ENCODE assay signal across 10 mouse cellular contexts in the genomic region with DNA sequence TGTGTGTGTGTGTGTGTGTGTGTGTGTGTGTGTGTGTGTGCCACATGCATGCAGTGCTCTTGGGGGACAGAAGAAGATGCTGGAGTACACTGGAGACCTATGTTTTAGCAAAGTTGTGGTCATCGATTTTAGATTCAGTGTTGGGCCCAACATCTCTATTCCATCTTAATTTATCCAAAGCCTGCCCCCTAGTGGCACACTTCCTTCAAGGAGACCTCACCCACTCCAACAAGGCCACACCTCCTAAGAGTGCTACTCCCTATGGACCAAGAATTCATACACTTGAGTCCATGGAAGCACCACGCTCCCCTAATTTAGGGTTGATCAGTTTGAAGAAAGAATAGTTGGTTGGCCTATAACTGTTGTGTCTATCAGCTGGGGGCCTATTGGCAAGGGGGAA. TPM values are rescaled to one million over a fixed set of nuclear protein-coding genes. Genes with fewer than 3 reads are reported as not detected.
A peak's percentile ranks its signal among the peaks of the same experiment; 100 is the strongest.
DNase-seq lines count a peak whose midpoint lies in the region; ATAC-seq lines count a peak whose summit lies in the region.
"Had no signal": no experiment of that assay in that cellular context is flagged by ENCODE, and none has a peak within 500 bp of the region (broad histone marks: within the 10 kb centered on the region; RNA-seq: fewer than 3 reads in every experiment).

No protein-coding gene starts in this region.

- peak; percentile 38 for DNase-seq in left cerebral cortex, postnatal 4 days
- DNase-seq in left cerebral cortex, adult 18-20 months (ENCODE audit: low spot score in 2 of 2), result no peak
- peak; percentile 65 for DNase-seq in MEL-GATA-1-ER (ENCODE audit: extremely low read depth, low read depth)
- DNase-seq in c-Kit-negative CD71-positive TER-119-positive erythroid progenitor cells, embryonic 14.5 days (ENCODE audit: low read depth, low spot score), result peak; percentile 60
- DNase-seq in natural killer cell, adult 2 months (ENCODE audit: low spot score in 2 of 2), result peak; percentile 49 to 69
- no peak for DNase-seq in urinary bladder, adult 18-20 months (ENCODE audit: low spot score in 2 of 2)

- no peak for ATAC-seq in activated CD4-positive, CD25-positive, alpha-beta regulatory T cell, adult 4 months

- intact Hi-C loops in left cerebral cortex, postnatal 4 days (cut with DNase I), result no loop called here

RNA-seq across cellular contexts. Expression of a gene that starts 4.6 kb away (rescaled TPM):
- total RNA-seq in left cerebral cortex, postnatal 4 days (2021), result not detected
- not detected for total RNA-seq in left cerebral cortex, adult 18-20 months (2021)
- polyA plus RNA-seq in activated CD4-positive, CD25-positive, alpha-beta regulatory T cell, adult 4 months (2017; shearing (Covaris generic)), result not detected
- polyA plus RNA-seq: erythroblast, embryonic 14.5 days; liver, embryonic 16.5 days; stomach, embryonic 15.5 days had no signal

RNA-seq across cellular contexts. Expression of a gene that starts 12.2 kb away (rescaled TPM):
- total RNA-seq in left cerebral cortex, postnatal 4 days (2021), result not detected
- not detected for total RNA-seq in left cerebral cortex, adult 18-20 months (2021)
- polyA plus RNA-seq in activated CD4-positive, CD25-positive, alpha-beta regulatory T cell, adult 4 months (2017; shearing (Covaris generic)), result not detected
- polyA plus RNA-seq: erythroblast, embryonic 14.5 days had no signal

RNA-seq across cellular contexts. Expression of a gene that starts 19.7 kb away (rescaled TPM):
- not detected for total RNA-seq in left cerebral cortex, postnatal 4 days (2021)
- not detected for total RNA-seq in left cerebral cortex, adult 18-20 months (2021)
- polyA plus RNA-seq in activated CD4-positive, CD25-positive, alpha-beta regulatory T cell, adult 4 months (2017; shearing (Covaris generic)), result not detected
- polyA plus RNA-seq: erythroblast, embryonic 14.5 days; liver, embryonic 16.5 days; stomach, embryonic 15.5 days had no signal

RNA-seq across cellular contexts. Expression of a gene that starts 21.3 kb away (rescaled TPM):
- total RNA-seq in left cerebral cortex, postnatal 4 days (2021), result 10 to 100 TPM; 10.3 to 11.0 TPM
- 10 to 100 TPM; 16.5 to 18.1 TPM for total RNA-seq in left cerebral cortex, adult 18-20 months (2021)
- 10 to 100 TPM; 11.7 to 15.5 TPM for polyA plus RNA-seq in activated CD4-positive, CD25-positive, alpha-beta regulatory T cell, adult 4 months (2017; shearing (Covaris generic))

RNA-seq across cellular contexts. Expression of a gene that starts 21.3 kb away (rescaled TPM):
- 1 to 10 TPM; 2.1 TPM for total RNA-seq in left cerebral cortex, postnatal 4 days (2021)
- 1 to 10 TPM; 4.0 to 4.3 TPM for total RNA-seq in left cerebral cortex, adult 18-20 months (2021)
- 1 to 10 TPM; 3.7 to 6.6 TPM for polyA plus RNA-seq in activated CD4-positive, CD25-positive, alpha-beta regulatory T cell, adult 4 months (2017; shearing (Covaris generic))
- polyA plus RNA-seq: erythroblast, embryonic 14.5 days had no signal

Comparison
In these comparisons a context has a peak if more than half of its experiments do, and no peak if none do; other contexts are left out.
1. DNase-seq: peak in left cerebral cortex, postnatal 4 days (single experiment), MEL-GATA-1-ER (single experiment), c-Kit-negative CD71-positive TER-119-positive erythroid progenitor cells, embryonic 14.5 days (single experiment) and natural killer cell, adult 2 months (2 of 2); none in left cerebral cortex, adult 18-20 months (0 of 2) and urinary bladder, adult 18-20 months (0 of 2).